Mouse (Mus musculus) A20 (cell line): ENCODE measurements around the gene Vdr.

Experiments
- DNase-seq: peaks from one replicate; pipeline ENCODE4 v3.0.0-alpha.2; 2011; ENCODE audit warnings: low read depth, low spot score

Vdr gene

GRCm38 (mm10) chr15:97847866-97848265 lies 62.6 kb downstream of the Vdr start:
- DNase-seq, result no peak

GRCm38 (mm10) chr15:97847285-97847684 lies 63.1 kb downstream of the Vdr start:
- DNase-seq, result no peak

- DNase-seq, result no peak
Observed at GRCm38 (mm10) chr15:97846121-97846882, 64.1 kb downstream of the Vdr start.

- DNase-seq, result no peak
Observed at GRCm38 (mm10) chr15:97844037-97845034, 66.1 kb downstream of the Vdr start, which contains the start of gene Hdac7. Gene Hdac7, minus strand, starts transcription at chr15:97844502.

GRCm38 (mm10) chr15:97843247-97843651 lies 67.2 kb downstream of the Vdr start:
- no peak for DNase-seq

GRCm38 (mm10) chr15:97842058-97842457 lies 68.4 kb downstream of the Vdr start:
- DNase-seq, result no peak

- DNase-seq, result no peak
Observed at GRCm38 (mm10) chr15:97841383-97841782, 69.0 kb downstream of the Vdr start.

- peak; percentile 47 for DNase-seq
Observed at GRCm38 (mm10) chr15:97840781-97841180, 69.6 kb downstream of the Vdr start.

- no peak for DNase-seq
Observed at GRCm38 (mm10) chr15:97839991-97840455, 70.4 kb downstream of the Vdr start.

GRCm38 (mm10) chr15:97839473-97839872 lies 71.0 kb downstream of the Vdr start:
- no peak for DNase-seq

- DNase-seq, result no peak
Observed at GRCm38 (mm10) chr15:97839012-97839411, 71.4 kb downstream of the Vdr start.

GRCm38 (mm10) chr15:97838395-97838794 lies 72.0 kb downstream of the Vdr start:
- DNase-seq, result no peak

- DNase-seq, result no peak
Observed at GRCm38 (mm10) chr15:97837491-97838061, 72.9 kb downstream of the Vdr start.

- no peak for DNase-seq
Observed at GRCm38 (mm10) chr15:97836894-97837247, 73.6 kb downstream of the Vdr start.

GRCm38 (mm10) chr15:97836153-97836893 lies 74.1 kb downstream of the Vdr start:
- DNase-seq, result no peak

GRCm38 (mm10) chr15:97832764-97833479 lies 77.5 kb downstream of the Vdr start:
- DNase-seq, result no peak

- no peak for DNase-seq
Observed at GRCm38 (mm10) chr15:97831987-97832640, 78.3 kb downstream of the Vdr start.

GRCm38 (mm10) chr15:97831242-97831986 lies 79.0 kb downstream of the Vdr start:
- peak; percentile 87 for DNase-seq

- DNase-seq, result no peak
Observed at GRCm38 (mm10) chr15:97830788-97831241, 79.6 kb downstream of the Vdr start.
